Mouse (Mus musculus) left cerebral cortex, postnatal 4 days (tissue): ENCODE results near the gene Arap1. TPM values are rescaled to one million over a fixed set of nuclear protein-coding genes. Genes with fewer than 3 reads are reported as not detected.

Experiments
- DNase-seq: peaks from one replicate; pipeline ENCODE4 v3.0.0-alpha.2; 2022
- intact Hi-C: fragments of 180-260 bp; cut with DNase I; formaldehyde crosslinking; loops from one replicate; pipeline ENCODE4 v1.15.1; 2025
- total RNA-seq, 2 experiments: library from RNA; stranded (reverse); gene quantifications; 2 replicates each; pipeline ENCODE4 v1.2.3; 2021

The Arap1 gene
- total RNA-seq, 2 experiments from 2014 or later, result 21.1 to 21.9 TPM

DNA sequence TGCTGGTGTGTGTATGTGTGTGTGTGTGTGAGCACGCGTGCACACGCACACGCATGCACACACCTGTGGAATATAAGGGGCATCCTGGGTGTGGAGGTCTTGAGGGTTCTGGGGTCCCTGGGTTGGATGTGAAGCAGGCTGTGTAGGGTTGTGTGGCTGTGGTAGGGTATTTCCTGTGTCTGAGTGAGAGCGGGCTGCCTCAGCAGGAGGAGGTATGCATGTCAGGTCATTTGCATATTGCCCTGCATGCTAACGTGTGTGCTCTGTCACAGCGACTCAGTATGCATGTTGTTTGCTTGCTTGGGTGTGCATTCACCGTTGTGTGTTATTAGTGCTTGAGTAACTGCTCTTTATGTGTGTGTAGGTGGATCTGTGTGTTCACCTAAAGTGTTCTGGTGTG, 74.8 kb downstream of the Arap1 start:
- no peak for DNase-seq
- intact Hi-C loops, result loop anchor here (5.0 kb wide), 1 partner anchor 115 kb away; no protein-coding TSS in a partner anchor

DNA sequence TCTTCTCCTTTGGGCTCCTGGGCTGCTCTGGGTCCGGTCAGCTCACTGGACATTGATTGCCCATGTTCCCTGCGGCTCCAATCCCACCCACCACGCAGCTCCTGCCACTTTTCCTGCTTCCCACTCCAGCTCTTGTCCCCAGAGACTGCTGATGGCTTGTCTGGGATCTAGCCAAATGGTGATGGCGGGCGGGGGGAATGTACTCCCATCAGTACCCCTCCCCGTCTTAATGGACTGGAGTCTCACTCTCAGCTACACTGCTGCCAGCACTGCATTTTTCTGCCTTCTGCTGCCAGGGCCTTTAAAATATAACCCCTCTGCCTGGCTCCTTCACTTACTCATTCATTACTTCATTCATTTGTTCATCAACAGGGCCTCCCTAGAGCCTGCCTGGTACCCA, 76.1 kb downstream of the Arap1 start:
- DNase-seq, result peak; percentile 28
- intact Hi-C loops, result loop anchor here (5.0 kb wide), 1 partner anchor 113 kb away; no protein-coding TSS in a partner anchor

DNA sequence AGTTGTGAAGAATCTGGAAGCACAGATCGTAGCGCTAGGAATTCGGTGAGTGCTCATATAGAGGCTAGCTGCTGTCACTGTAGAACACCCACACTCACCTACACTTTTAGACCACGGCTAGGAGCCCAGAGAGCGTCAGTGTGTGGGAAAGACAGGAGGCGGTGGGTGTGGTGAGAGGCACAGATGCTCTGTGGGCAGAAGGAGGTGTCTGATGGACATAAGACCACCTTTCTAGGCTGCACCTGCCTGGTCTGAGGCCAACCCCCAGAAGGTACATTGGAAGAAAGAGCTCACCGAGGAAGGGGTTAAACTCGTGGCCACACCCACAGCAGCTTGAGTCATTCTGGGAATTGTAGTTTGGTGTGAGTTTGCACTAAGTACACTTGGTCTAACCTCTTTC, 78.8 kb downstream of the Arap1 start:
- intact Hi-C loops, result no loop called here
- no peak for DNase-seq

DNA sequence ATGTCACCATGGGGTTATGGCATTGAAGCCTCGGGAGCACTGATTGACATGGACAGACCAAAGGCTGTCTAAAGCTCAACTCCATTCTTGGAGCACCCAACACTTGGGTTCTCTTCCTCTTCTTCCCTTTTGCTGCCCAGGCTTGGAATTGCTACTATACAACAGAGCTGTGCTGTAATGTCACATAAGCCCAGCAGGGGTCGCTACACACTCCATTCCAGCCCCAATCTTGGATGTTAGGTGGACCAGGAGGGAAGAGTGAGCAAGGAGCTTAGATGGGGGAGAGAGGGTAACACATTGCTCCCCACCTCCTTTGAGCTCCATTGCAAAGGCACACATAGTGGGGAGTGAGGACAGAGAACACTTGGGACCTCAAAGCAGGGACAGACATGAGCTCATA, 79.9 kb downstream of the Arap1 start:
- intact Hi-C loops, result no loop called here
- DNase-seq, result peak; percentile 37

DNA sequence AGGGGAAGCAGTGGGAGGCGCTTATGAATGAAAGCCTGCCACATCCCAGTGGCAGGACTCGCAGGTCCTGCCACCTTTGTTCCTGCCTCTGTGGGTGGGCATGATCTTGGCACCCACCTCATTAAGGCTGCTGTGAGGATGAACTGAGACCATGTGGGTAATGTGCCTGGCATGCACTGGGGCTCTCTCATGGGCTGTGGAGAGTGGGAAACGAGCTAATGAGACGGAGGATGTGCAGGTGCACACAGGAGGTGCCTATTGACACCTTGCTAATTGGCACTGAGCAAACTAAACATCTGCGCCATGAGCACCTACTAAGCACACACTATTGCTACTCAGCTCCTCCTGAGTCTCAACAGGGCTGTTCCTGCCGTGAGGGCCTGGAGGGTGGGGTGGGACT, 87.2 kb downstream of the Arap1 start:
- no peak for DNase-seq
- intact Hi-C loops, result no loop called here

DNA sequence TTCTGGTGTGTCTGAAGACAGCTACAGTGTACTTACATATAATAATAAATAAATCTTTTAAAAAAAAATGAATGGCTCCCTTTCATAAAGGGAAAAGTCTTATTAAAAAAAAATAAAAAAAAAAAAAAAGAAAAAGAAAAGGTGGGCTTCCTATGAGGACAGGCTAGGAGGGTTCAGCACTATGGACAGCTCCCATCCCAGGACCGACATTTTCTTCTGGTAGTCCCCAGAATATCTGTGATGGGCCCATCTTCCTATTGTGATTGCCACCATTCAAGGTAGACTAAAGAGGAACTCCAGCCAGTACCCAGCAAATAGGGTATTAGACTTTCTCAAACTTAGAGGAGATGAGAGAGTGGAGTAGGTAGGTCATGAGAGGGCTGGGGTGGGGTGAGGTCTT, 90.0 kb downstream of the Arap1 start:
- DNase-seq, result no peak
- intact Hi-C loops, result no loop called here

DNA sequence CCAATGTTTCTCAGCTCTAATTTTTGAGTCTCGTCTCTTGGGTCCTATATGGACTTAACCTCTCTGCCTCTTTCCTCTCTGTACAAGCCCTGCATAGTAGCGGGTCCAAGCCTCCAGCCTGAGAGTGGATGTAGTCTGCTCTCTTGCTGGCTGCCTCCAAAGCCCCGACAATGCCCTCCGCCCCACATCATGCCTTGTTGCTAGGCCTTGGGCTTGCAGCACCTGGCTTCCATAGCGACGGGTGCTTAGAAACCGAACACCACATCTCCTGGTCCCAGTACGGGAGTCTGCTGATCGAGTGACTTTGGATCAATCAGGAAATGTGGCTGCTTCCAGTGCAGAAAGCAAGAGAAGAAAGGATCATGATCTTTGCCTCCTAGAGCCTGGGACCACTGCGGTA, 95.2 kb downstream of the Arap1 start:
- no peak for DNase-seq
- intact Hi-C loops, result loop anchor here (10.0 kb wide), 1 partner anchor 182 kb away; no protein-coding TSS in a partner anchor

DNA sequence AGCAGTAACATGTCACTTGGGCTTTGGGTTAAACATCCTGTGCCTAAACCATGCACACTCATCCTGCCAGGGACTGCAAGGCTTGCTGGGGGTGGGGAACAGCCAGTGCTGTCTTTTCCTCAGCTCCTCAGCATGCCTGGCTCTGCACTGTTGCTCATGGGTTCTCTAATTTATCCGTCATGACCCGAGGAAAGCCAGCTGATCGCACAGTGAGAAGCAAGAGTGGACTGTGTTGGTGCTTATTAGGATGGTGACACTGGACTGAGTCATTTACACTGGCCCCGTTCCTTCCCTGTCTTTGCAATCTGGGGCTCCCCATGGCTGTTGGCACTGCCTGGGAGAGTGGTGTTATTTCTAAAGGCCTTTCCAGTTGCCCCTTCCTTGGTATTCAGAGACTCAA, 96.3 kb downstream of the Arap1 start:
- DNase-seq, result no peak
- intact Hi-C loops, result loop anchor here (10.0 kb wide), 1 partner anchor 181 kb away; no protein-coding TSS in a partner anchor

DNA sequence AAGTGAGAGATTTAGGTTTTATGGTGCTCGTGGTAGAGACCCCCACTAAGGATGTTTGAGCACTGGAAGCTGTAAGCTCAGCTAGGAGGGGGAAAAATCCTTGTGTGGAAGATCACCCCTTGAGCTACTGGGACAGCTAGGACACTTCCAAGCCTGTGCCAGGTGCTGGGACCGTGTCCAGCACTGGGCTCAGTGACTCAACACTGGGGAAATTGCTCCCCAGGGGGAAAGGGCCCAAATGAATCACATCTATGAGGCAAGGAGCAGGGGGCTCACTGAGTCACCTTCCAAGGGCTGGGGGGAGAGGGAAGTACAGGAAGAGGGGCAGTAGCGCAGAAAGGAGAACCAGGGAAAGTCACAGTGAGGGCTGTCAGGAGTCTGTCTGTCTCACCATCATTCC, 102.0 kb downstream of the Arap1 start:
- intact Hi-C loops, result loop anchor here (1.0 to 10.0 kb wide), 3 partner anchors 53 to 175 kb away; no protein-coding TSS in a partner anchor
- DNase-seq, result no peak

DNA sequence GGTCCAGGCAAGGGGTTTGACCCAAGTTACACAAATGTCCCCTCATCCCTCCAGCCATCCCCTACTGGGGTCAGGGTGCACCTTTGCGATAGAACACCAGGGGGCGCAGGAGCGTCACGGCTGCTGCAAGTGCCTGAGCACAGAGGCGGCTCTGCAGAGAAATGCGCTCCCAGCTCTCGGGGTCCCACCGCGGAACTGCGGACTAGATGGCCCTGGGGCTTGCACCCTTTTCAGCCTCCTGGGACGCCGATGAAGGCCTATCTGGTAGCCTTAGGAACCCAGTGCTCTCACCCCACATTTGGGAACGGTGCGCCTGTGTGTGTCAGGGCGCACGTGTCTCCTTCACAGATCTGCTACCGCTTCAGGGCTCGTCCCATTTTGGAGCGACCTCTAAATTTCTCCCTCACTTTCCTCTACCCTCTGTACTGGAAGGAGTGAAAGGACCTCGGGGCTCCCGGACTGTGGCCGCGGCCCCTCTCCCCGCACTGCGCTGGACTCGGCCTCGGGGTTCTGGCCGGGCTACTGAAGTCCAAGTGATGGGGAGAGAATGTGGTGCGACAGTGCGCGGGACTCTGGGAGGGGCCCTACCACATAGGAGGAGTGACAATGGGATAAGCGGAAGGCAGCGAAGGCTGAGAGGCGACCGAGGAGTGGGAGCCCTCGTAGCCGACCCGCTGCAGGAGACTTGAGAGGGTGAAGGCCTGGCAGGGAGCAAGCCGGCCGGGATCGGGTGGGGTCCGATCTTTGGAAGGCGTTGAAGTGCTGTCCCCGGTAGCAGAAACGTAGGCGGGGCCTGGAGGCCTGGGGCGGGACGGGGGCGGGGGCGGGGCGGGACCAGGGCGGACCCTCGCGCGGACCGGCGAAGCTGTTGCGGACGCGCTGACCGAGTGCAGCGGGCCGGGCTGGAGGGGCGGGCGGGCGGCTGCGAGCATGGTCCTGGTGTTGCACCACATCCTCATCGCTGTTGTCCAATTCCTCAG, 102.8 kb downstream of the Arap1 start:
- intact Hi-C loops, result loop anchor here (1.0 to 2.0 kb wide), 2 partner anchors 53 to 90 kb away; no protein-coding TSS in a partner anchor
- DNase-seq, result peak; percentile 90

DNA sequence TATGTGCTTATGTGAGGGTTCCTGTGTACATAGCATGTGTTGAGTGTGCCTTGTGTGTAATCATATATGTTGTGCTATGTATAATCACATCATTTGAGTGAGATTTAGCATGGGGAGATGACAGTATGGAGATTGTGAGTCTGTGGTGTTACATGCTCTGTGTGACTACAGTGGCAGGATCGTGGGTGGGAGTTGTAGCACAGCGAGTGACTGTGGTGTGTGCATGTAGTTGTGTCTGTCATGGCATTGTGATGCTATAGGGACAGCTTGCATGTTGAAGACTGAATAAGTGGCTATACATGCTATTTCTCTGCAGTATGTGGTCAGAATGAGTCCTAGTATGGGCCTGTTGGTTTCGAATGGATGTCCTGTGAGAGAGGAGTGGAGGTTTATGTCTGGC, 104.8 kb downstream of the Arap1 start:
- intact Hi-C loops, result no loop called here
- no peak for DNase-seq

DNA sequence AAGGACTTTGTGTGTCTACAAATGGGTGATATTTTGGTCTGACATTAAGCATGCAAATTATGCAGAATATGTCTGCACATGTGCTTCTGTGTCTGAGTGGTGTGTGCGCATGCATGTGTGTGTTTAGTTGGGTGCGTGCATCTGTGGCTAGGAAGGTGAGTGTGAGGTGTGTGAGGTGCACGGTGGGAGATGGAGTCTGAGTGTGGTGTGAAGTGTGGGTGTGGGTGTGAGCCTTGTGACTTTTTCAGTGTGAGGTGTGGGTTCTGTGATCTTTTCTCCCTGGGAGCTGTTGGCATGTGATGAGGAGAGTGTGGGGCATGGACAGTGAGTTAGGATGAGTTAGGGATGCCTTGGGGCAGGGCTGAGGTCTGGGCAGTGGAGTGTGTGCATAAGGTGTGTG, 105.4 kb downstream of the Arap1 start:
- DNase-seq, result no peak
- intact Hi-C loops, result no loop called here

DNA sequence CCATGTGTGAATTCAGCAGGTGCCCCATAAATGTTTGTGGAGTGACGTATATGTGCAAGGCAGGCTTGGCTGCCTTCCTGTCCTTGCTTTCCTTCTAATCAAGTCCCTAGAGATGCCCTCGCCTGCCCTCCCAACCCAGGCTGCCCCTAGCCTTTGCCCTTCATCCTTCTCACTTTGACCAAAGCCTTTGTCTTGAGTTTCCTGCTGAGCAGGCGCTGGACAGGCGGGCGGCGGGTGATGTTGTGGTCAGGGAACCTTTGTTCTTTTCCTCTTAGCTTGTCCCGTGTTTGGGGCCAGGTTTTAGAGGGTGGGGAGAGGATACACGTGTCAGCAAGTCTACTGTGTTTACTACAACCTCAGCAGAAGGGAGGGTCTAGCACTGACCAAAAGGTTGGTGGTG, 105.9 kb downstream of the Arap1 start:
- intact Hi-C loops, result no loop called here
- no peak for DNase-seq

DNA sequence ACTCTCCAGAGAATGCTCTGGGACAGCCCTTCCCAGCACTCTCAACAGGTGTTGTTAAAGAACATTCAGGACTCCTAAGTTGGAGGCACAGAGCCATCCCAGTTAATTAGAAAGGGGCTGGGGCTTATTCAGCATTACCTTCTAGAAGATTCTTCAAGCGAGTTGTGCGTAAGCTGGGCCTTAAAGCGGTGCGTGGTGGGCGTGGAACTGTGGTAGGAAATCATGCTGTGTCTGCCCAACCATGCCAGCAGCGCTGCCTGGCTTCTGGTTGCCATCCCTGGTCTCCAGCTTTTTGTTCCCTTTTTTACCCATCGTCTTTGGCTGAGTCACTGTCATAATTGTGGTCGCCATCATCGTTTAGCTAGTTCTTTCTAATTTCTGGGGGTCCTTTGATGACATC, 106.6 kb downstream of the Arap1 start:
- DNase-seq, result no peak
- intact Hi-C loops, result no loop called here

DNA sequence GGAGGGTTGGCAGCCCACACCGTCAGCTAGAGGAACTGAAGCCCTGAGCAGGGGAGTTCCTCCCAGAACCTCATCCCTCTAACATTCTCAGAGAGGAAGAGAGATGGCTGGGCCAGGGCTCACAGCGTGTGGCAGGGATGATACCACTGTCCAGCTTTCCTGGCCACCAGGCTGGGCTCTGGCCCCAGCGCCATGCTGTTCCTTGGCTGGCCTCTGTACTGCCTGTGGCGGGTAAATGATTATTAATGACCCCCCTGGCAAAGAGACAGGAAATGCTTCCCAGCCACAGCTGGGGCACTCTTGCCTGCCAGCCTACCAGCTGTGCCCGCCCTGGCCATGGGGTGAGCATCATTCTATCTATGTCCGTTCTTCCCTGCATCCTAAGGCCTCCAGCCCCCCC, 107.3 kb downstream of the Arap1 start:
- intact Hi-C loops, result no loop called here
- peak; percentile 87 for DNase-seq

DNA sequence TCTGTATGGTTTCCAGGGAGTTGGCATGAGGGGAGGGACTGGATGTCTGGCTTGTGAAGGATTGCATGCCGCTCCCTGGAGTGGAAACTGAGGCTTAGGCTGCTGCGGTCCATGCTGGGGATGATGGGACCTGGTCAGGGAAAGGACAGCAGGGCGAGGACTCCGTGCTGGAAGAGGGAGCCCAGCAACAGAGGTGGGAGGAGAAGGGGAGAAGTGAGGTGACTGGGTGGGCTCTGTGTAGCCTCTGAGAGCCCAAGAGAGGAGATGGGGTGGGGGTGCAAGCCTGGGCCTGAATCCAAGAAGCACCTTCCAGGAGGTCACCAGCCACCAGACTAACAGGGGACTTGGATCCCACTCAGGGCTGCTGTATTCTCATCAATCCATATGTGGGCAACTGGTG, 108.5 kb downstream of the Arap1 start:
- DNase-seq, result no peak
- intact Hi-C loops, result no loop called here

DNA sequence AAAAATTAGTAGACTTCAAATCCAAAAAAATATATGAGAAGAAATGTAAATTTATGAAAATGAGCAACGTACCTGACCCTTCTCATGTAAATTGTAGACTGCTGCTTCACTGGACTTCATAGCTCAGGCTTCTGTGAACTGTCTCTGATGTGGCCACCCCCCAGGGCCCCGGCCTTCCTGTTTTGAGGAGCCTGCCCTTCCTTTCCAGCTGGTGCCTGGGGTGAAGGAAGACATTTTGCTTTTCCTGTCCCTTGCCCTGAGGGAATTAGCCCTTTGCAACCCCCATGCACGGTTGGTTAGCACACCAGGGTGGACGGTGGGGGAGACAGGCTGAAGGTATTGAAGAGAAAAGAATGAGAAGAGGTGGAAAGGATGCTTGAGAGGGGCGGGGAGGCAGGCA, 108.9 kb downstream of the Arap1 start:
- intact Hi-C loops, result no loop called here
- no peak for DNase-seq

DNA sequence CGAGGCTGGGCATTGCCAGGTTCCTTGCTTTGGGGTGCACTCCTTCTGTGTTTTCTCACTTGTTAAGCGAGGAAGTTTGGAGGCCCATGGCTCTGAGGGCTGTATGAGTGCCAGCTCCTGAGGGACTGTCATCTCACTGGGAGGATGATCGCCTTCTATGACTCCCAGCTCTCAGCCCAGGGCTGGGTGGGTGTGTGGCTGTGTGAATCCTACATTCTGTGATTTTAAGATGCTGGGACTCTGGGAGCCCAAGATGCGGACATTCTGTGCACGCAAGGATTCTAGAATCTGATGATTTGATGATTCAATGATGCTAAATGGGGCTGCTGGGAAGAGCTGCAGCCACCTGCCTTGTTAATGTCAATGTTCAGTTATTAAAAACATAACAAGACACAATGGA, 109.4 kb downstream of the Arap1 start:
- DNase-seq, result no peak
- intact Hi-C loops, result no loop called here

DNA sequence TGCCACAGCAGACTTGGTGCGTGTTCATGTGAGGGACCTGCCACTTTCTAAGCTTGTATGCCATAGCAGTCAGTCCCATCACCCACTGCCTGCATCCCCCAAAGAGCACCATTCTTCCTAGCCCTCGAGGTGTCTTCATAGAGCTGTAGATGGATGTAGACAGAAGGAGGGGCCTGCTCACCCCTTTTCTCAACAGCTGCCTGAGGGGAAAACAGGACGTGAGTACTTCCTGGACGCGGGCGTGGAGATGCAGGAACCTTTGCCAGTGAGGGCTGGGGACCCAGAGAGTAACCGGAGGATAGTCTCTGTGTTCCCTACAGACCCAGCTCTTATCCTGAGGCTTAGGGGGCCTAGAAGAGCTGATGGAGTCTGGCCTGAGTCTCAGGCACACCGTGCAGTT, 109.9 kb downstream of the Arap1 start:
- DNase-seq, result no peak
- intact Hi-C loops, result no loop called here

DNA sequence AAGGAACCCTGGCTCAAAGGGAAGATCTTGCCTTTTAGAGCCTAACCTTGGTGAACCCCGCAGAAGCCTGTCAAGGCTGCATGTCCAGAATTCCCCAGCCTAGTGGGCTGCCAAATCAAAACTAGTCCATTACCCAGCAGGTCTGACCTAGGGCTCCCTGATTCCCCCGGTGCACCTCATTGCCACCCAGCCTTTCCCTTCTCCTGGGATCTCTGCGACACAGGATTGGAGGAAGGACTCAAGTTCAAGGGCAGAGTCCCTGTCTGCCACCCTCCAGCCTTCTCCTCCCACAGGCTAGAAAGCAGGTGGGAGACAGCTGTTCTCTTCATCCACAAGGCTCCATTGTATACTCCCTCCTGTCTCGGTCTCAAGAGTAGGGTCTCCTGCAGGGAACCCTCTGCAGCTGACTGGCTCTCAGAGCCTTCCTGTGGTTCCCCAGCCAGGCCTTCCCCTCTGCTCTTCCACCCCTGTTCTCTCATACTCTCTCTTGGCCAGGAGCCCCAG, 110.5 kb downstream of the Arap1 start:
- intact Hi-C loops, result no loop called here
- DNase-seq, result no peak

DNA sequence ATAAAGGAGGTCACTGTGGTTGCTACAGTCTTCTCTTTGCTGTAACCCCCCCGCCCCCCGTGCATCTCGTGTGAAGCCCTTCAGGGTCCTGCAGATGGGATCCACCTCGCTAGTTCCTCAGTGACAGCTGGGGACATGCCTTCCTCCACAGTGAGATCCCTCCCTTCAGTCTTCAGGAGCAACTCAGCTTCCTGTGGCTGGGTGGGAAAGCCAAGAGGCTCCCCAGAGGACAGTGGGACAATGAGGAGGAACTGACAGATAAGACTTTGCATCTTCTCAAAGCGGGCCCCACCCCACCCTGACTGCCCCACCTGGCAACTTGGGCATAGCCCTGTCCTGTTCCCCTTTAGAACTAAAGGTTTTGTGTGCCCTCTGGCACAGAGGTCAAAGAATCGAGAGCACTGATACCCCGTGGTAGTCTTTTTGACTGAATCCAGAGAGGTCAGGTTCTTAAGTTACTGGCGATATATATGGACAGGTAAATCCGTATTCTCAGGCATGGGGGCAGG, 111.5 kb downstream of the Arap1 start:
- DNase-seq, result no peak
- intact Hi-C loops, result no loop called here
